Mouse (Mus musculus) brain, embryonic 14.5 days (tissue): ENCODE data around the gene Psma4. TPM values are rescaled to one million over a fixed set of nuclear protein-coding genes. Genes with fewer than 3 reads are reported as not detected.

Experiments
- DNase-seq: peaks from one replicate; pipeline ENCODE4 v3.0.0-alpha.2; 2011; ENCODE audit warnings: low read depth
- CTCF ChIP-seq: fragments of 200-500 bp; IDR thresholded peaks from 2 replicates; pipeline ENCODE4 v1.5.1; 2012; ENCODE audit warnings: inconsistent platforms, mild to moderate bottlenecking, moderate library complexity, borderline replicate concordance; ENCODE audit not compliant: insufficient read depth, insufficient read length; ENCODE audit errors: extremely low read depth
- POLR2A ChIP-seq: fragments of 200-500 bp; IDR thresholded peaks from 2 replicates; pipeline ENCODE4 v1.6.1; 2012; ENCODE audit warnings: mild to moderate bottlenecking, inconsistent platforms, borderline replicate concordance; ENCODE audit not compliant: poor library complexity, insufficient read depth, insufficient read length, severe bottlenecking; ENCODE audit errors: extremely low read depth
- polyA plus RNA-seq: library from polyadenylated mRNA; depleted of rRNA; stranded (reverse); fragments of >200 nt; gene quantifications from 2 replicates; pipeline ENCODE4 v1.2.3, GENCODE M21; 2012; rRNA removed

Gene Psma4
- polyA plus RNA-seq, 1 experiment: 190 TPM

GRCm38 (mm10) chr9:54994381-54994780, 43.8 kb downstream of the Psma4 start:
- no peak for DNase-seq
- TF ChIP-seq CTCF (no peak), POLR2A (no peak)

DNA sequence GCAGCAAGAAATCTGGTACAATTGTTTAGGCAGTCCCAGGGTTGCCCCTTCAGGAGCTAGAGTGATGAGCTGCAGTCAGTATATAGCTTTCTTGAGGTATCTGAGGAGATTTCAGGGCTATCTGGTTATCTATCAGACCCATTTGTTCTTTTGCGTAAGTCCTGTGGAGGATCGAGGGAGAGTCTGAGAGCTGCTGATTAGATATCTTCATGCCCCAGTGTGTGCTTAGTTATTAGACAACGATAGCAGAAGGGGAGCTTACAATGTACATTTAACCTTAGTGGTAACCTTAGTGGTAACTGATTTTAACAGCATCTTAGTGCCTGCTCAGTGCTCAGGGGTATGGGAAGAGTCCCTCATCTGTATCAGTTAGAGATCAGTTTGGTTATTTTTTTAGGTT, 45.1 kb downstream of the Psma4 start:
- no peak for TF ChIP-seq POLR2A
- TF ChIP-seq CTCF: no peak
- no peak for DNase-seq

- TF ChIP-seq POLR2A (no peak), CTCF (no peak)
- DNase-seq: peak; percentile 27
Observed at GRCm38 (mm10) chr9:55003609-55004008, 53.0 kb downstream of the Psma4 start.

Other genes starting within 250 kb of the Psma4 start
- gene Wdr61, start 216.3 kb upstream of the Psma4 start, polyA plus RNA-seq: 65.1 and 90.8 TPM in 2 replicates
- gene Crabp1, start 186.0 kb upstream of the Psma4 start, polyA plus RNA-seq: 112 and 168 TPM in 2 replicates
- 56.2 and 56.4 TPM in 2 replicates for gene Ireb2, start 87.0 kb upstream of the Psma4 start, polyA plus RNA-seq
- gene Hykk, start 33.5 kb upstream of the Psma4 start, polyA plus RNA-seq: 0.93 and 1.8 TPM in 2 replicates
- 0.11 and 0.19 TPM in 2 replicates for gene AY074887, start 208 bp downstream of the Psma4 start, polyA plus RNA-seq
- gene Chrna5, start 30.1 kb downstream of the Psma4 start, polyA plus RNA-seq: 2.3 and 4.6 TPM in 2 replicates
- gene Chrna3, start 75.8 kb downstream of the Psma4 start, polyA plus RNA-seq: 9.3 and 14.9 TPM in 2 replicates
- 1.4 and 2.1 TPM in 2 replicates for gene Chrnb4, start 98.0 kb downstream of the Psma4 start, polyA plus RNA-seq
- 18.7 and 25.3 TPM in 2 replicates for gene Ube2q2, start 198.1 kb downstream of the Psma4 start, polyA plus RNA-seq